Mouse (Mus musculus): Measurements from ENCODE around the gene Ddi2. TPM values are rescaled to one million over a fixed set of nuclear protein-coding genes. Genes with fewer than 3 reads are reported as not detected.
A peak's percentile ranks its signal among the peaks of the same experiment; 100 is the strongest.

Gene Ddi2
- polyA plus RNA-seq, 1 experiment from 2014 or later = 21.7 TPM

DNA sequence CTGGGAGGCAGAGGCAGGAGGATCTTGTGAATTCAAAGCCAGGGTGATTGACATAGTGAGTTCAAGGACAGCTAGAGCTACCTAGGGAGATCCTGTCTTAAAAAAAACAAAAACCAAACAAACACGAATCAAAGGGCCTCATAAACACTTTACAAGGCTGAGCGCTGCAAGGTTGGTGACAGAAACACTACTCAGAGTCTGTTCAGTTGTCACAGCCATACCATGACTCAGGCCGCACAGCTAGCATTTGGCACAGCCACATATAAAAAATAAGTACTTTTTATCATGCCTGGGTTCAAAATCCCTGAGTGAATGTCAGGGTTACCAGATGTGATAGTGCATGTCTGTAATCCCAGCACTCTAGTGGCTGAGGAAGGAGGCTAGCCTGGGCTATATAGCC, 76.0 kb downstream of the Ddi2 start:
- no peaks in the 10 kb centered on the region; the same call in 1 of the 2 replicates for H3K36me3 ChIP-seq (replicated peaks; ENCODE audit: insufficient read depth, low read length)
- no peaks in the 10 kb centered on the region for H3K4me1 ChIP-seq (ENCODE audit: insufficient read depth)
- DNase-seq (no peak), ATAC-seq (no peak)
- H3K4me2 ChIP-seq (ENCODE audit: low read depth, low read length) = no peak overlapping the region
- no peak overlapping the region for H3K4me3 ChIP-seq (ENCODE audit: low read depth, low read length)
- H3K9me3 ChIP-seq (ENCODE audit: low read length) = no peaks in the 10 kb centered on the region
- no peak overlapping the region for H3K9ac ChIP-seq (replicated peaks)
- TF ChIP-seq EP300 (IDR thresholded peaks at IDR 0.05; ENCODE audit: low read depth) (no peak), CTCF (IDR thresholded peaks at IDR 0.05; ENCODE audit: low read depth) (no peak)
- no peak overlapping the region for H3K27ac ChIP-seq (ENCODE audit: low read depth)
- H3K27me3 ChIP-seq (ENCODE audit: insufficient read depth, low read length) = no peaks in the 10 kb centered on the region
- WGBS (ENCODE audit: insufficient replicate concordance) = 90% methylated on average over 3 of the region's 3 CpGs

DNA sequence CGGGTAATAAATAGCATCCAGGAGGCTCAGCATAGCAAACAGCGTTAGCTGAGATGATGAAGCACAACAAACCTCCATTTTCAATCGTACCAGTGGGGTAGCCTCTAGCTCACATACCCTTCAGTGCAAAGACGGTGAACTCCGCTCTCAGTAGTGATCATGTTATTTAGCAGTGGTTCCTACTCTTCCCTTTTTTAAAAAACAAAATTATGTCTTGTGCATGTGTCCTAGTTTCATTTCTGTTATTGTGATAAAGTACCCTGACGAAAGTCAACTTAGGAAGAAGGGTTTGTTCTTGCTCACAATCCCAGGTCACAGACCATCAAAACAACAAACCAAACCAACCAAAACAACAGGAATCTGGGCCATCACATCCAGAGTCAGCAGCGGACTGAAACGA, 77.2 kb downstream of the Ddi2 start:
- WGBS (ENCODE audit: insufficient replicate concordance) = 89% methylated on average over 8 of the region's 8 CpGs
- Histone ChIP-seq H3K27me3 (ENCODE audit: insufficient read depth, low read length) (no peaks in the 10 kb centered on the region), H3K36me3 (replicated peaks; ENCODE audit: insufficient read depth, low read length) (peaks cover 6% of the 10 kb centered on the region), H3K4me1 (ENCODE audit: insufficient read depth) (no peaks in the 10 kb centered on the region), H3K4me2 (ENCODE audit: low read depth, low read length) (no peak overlapping the region), H3K27ac (ENCODE audit: low read depth) (no peak overlapping the region; the same call in 1 of the 2 replicates), H3K9me3 (ENCODE audit: low read length) (no peaks in the 10 kb centered on the region), H3K9ac (replicated peaks) (no peak overlapping the region), H3K4me3 (ENCODE audit: low read depth, low read length) (no peak overlapping the region)
- no peak for TF ChIP-seq EP300 (IDR thresholded peaks at IDR 0.05; ENCODE audit: low read depth)
- no peak for TF ChIP-seq CTCF (IDR thresholded peaks at IDR 0.05; ENCODE audit: low read depth)
- no peak for ATAC-seq
- no peak for DNase-seq

- H3K9me3 ChIP-seq (ENCODE audit: low read length) = no peaks in the 10 kb centered on the region
- ATAC-seq = no peak
- 65% methylated on average over 7 of the region's 7 CpGs for WGBS (ENCODE audit: insufficient replicate concordance)
- H3K4me1 ChIP-seq (ENCODE audit: insufficient read depth) = no peaks in the 10 kb centered on the region
- H3K36me3 ChIP-seq (replicated peaks; ENCODE audit: insufficient read depth, low read length) = peaks cover 10% of the 10 kb centered on the region; the same call in 1 of the 2 replicates
- no peak overlapping the region for H3K4me3 ChIP-seq (ENCODE audit: low read depth, low read length)
- H3K27me3 ChIP-seq (ENCODE audit: insufficient read depth, low read length) = no peaks in the 10 kb centered on the region
- DNase-seq = no peak
- H3K27ac ChIP-seq (ENCODE audit: low read depth) = no peak overlapping the region
- TF ChIP-seq EP300 (IDR thresholded peaks at IDR 0.05; ENCODE audit: low read depth) = no peak
- TF ChIP-seq CTCF (IDR thresholded peaks at IDR 0.05; ENCODE audit: low read depth) = no peak
- no peak overlapping the region for H3K4me2 ChIP-seq (ENCODE audit: low read depth, low read length)
- no peak overlapping the region for H3K9ac ChIP-seq (replicated peaks)
Measured at GRCm38 (mm10) chr4:141643118-141643855, 79.9 kb downstream of the Ddi2 start.

GRCm38 (mm10) chr4:141641961-141642811, 81.0 kb downstream of the Ddi2 start:
- 87% methylated on average over 25 of the region's 25 CpGs for WGBS (ENCODE audit: insufficient replicate concordance)
- Histone ChIP-seq H3K9ac (replicated peaks) (no peak overlapping the region), H3K4me3 (ENCODE audit: low read depth, low read length) (no peak overlapping the region), H3K27ac (ENCODE audit: low read depth) (no peak overlapping the region), H3K9me3 (ENCODE audit: low read length) (no peaks in the 10 kb centered on the region), H3K4me1 (ENCODE audit: insufficient read depth) (no peaks in the 10 kb centered on the region), H3K36me3 (replicated peaks; ENCODE audit: insufficient read depth, low read length) (peaks cover 10% of the 10 kb centered on the region; the same call in 1 of the 2 replicates), H3K4me2 (ENCODE audit: low read depth, low read length) (no peak overlapping the region), H3K27me3 (ENCODE audit: insufficient read depth, low read length) (no peaks in the 10 kb centered on the region)
- no peak for DNase-seq
- TF ChIP-seq CTCF (IDR thresholded peaks at IDR 0.05; ENCODE audit: low read depth) = no peak
- TF ChIP-seq EP300 (IDR thresholded peaks at IDR 0.05; ENCODE audit: low read depth) = no peak
- ATAC-seq = no peak

DNA sequence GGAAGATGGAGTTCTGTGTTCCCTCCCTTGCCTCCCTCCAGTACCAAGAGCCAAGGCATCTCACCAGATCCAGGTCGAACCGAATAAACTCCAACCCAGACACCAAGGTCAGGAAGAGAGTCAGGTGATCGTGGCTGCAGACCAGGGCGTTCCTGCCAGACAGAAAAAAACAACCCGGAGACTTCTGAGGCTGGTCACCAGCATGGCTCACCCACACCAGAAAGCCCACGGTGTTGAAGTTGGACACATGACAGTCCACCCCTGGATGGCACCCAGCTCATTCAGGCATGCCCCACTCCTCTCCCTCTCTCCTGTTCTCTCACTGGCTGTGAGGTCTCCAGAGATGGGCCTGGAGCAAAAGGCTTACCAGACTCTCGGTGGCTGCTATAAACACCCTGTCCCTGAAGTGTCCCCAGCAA, 81.9 kb downstream of the Ddi2 start:
- Histone ChIP-seq H3K9me3 (ENCODE audit: low read length) (no peaks in the 10 kb centered on the region), H3K27me3 (ENCODE audit: insufficient read depth, low read length) (no peaks in the 10 kb centered on the region), H3K9ac (replicated peaks) (no peak overlapping the region), H3K36me3 (replicated peaks; ENCODE audit: insufficient read depth, low read length) (peaks cover 14% of the 10 kb centered on the region; the same call in 1 of the 2 replicates), H3K4me1 (ENCODE audit: insufficient read depth) (no peaks in the 10 kb centered on the region), H3K4me3 (ENCODE audit: low read depth, low read length) (no peak overlapping the region), H3K4me2 (ENCODE audit: low read depth, low read length) (no peak overlapping the region), H3K27ac (ENCODE audit: low read depth) (no peak overlapping the region)
- no peak for DNase-seq
- TF ChIP-seq EP300 (IDR thresholded peaks at IDR 0.05; ENCODE audit: low read depth) (no peak), CTCF (IDR thresholded peaks at IDR 0.05; ENCODE audit: low read depth) (no peak)
- no peak for ATAC-seq
- WGBS (ENCODE audit: insufficient replicate concordance) = 87% methylated on average over 7 of the region's 7 CpGs

- H3K36me3 ChIP-seq (replicated peaks; ENCODE audit: insufficient read depth, low read length) = peaks cover 16% of the 10 kb centered on the region; the same call in 1 of the 2 replicates
- H3K4me3 ChIP-seq (ENCODE audit: low read depth, low read length) = no peak overlapping the region
- DNase-seq (no peak), ATAC-seq (peak; percentile 24; the same call in 1 of the 2 replicates)
- no peaks in the 10 kb centered on the region for H3K9me3 ChIP-seq (ENCODE audit: low read length)
- WGBS (ENCODE audit: insufficient replicate concordance) = 73% methylated on average over 11 of the region's 11 CpGs
- H3K27ac ChIP-seq (ENCODE audit: low read depth) = no peak overlapping the region
- H3K27me3 ChIP-seq (ENCODE audit: insufficient read depth, low read length) = no peaks in the 10 kb centered on the region
- TF ChIP-seq EP300 (IDR thresholded peaks at IDR 0.05; ENCODE audit: low read depth) (no peak), CTCF (IDR thresholded peaks at IDR 0.05; ENCODE audit: low read depth) (no peak)
- H3K4me1 ChIP-seq (ENCODE audit: insufficient read depth) = no peaks in the 10 kb centered on the region
- H3K4me2 ChIP-seq (ENCODE audit: low read depth, low read length) = no peak overlapping the region
- H3K9ac ChIP-seq (replicated peaks) = no peak overlapping the region
Measured at GRCm38 (mm10) chr4:141639474-141639873, 83.7 kb downstream of the Ddi2 start.

Data from liver, postnatal 0 days (tissue).